Mouse (Mus musculus) thymus, postnatal 4 days (tissue): ENCODE measurements around the gene 1810010D01Rik.

Experiments used
- DNase-seq: peaks from one replicate; pipeline ENCODE4 v3.0.0; 2021

1810010D01Rik gene

GRCm38 (mm10) chr7:145211680-145212659 is 4.1 kb upstream of the 1810010D01Rik start:
- no peak for DNase-seq

GRCm38 (mm10) chr7:145210477-145211070 is 2.7 kb upstream of the 1810010D01Rik start:
- DNase-seq = no peak

- no peak for DNase-seq
Observed at GRCm38 (mm10) chr7:145206801-145207200, 1.1 kb downstream of the 1810010D01Rik start.

- DNase-seq = peak; percentile 17
Observed at GRCm38 (mm10) chr7:145206056-145206610, 1.8 kb downstream of the 1810010D01Rik start.

- DNase-seq = no peak
Observed at GRCm38 (mm10) chr7:145205363-145205902, 2.5 kb downstream of the 1810010D01Rik start.

- no peak for DNase-seq
Observed at GRCm38 (mm10) chr7:145199711-145200110, 8.2 kb downstream of the 1810010D01Rik start.

GRCm38 (mm10) chr7:145198223-145198714 is 9.7 kb downstream of the 1810010D01Rik start:
- no peak for DNase-seq

- no peak for DNase-seq
Observed at GRCm38 (mm10) chr7:145197711-145198110, 10.2 kb downstream of the 1810010D01Rik start.

- no peak for DNase-seq
Observed at GRCm38 (mm10) chr7:145197042-145197441, 10.9 kb downstream of the 1810010D01Rik start.

GRCm38 (mm10) chr7:145196340-145196739 is 11.6 kb downstream of the 1810010D01Rik start:
- no peak for DNase-seq

GRCm38 (mm10) chr7:145195186-145195927 is 12.6 kb downstream of the 1810010D01Rik start:
- DNase-seq = no peak

GRCm38 (mm10) chr7:145194455-145195161 is 13.3 kb downstream of the 1810010D01Rik start:
- DNase-seq = no peak

GRCm38 (mm10) chr7:145192836-145193235 is 15.1 kb downstream of the 1810010D01Rik start:
- DNase-seq = no peak

GRCm38 (mm10) chr7:145190520-145190919 is 17.4 kb downstream of the 1810010D01Rik start:
- no peak for DNase-seq

GRCm38 (mm10) chr7:145189342-145189741 is 18.6 kb downstream of the 1810010D01Rik start:
- DNase-seq = no peak

GRCm38 (mm10) chr7:145187802-145188201 is 20.1 kb downstream of the 1810010D01Rik start:
- DNase-seq = no peak

GRCm38 (mm10) chr7:145182388-145182787 is 25.5 kb downstream of the 1810010D01Rik start:
- no peak for DNase-seq

GRCm38 (mm10) chr7:145181376-145182034 is 26.4 kb downstream of the 1810010D01Rik start:
- DNase-seq = no peak

GRCm38 (mm10) chr7:145179691-145180091 is 28.2 kb downstream of the 1810010D01Rik start:
- no peak for DNase-seq

- DNase-seq = no peak
Observed at GRCm38 (mm10) chr7:145176750-145177589, 30.9 kb downstream of the 1810010D01Rik start.
